Mouse (Mus musculus) hindbrain, embryonic 11.5 days (tissue): ENCODE results near the gene Fzd9. TPM values are rescaled to one million over a fixed set of nuclear protein-coding genes. Genes with fewer than 3 reads are reported as not detected.

Source experiments
- ATAC-seq: fragments of 200-750 bp; cut with Nextera tagmentation; 2 replicates; pipeline ENCODE4 v1.8.0; 2017; ENCODE audit warnings: mild to moderate bottlenecking, moderate TSS enrichment, moderate library complexity; ENCODE audit not compliant: low FRiP score
- DNase-seq: peaks from one replicate; pipeline ENCODE4 v3.0.0-alpha.2; 2015; ENCODE audit warnings: low spot score
- H3K27ac ChIP-seq: fragments of 300-500 bp; sonication (generic); 2 replicates; pipeline ENCODE4 v1.5.1; 2014; ENCODE audit warnings: mild to moderate bottlenecking, low read depth, low read length
- H3K27me3 ChIP-seq: fragments of 300-500 bp; sonication (generic); 2 replicates; pipeline ENCODE4 v1.6.1; 2014; ENCODE audit warnings: mild to moderate bottlenecking, low read length, moderate library complexity, mixed read lengths; ENCODE audit not compliant: control insufficient read depth, insufficient read depth
- H3K36me3 ChIP-seq: fragments of 300-500 bp; sonication (generic); 2 replicates; pipeline ENCODE4 v1.6.1; 2014; ENCODE audit warnings: mild to moderate bottlenecking, low read length, moderate library complexity, mixed read lengths; ENCODE audit not compliant: control insufficient read depth, insufficient read depth
- H3K4me1 ChIP-seq: fragments of 300-500 bp; sonication (generic); replicated peaks from 2 replicates; pipeline ENCODE4 v1.6.1; 2014; ENCODE audit warnings: low read length, mixed read lengths; ENCODE audit not compliant: control insufficient read depth, insufficient read depth
- H3K4me2 ChIP-seq: fragments of 300-500 bp; sonication (generic); replicated peaks from 2 replicates; pipeline ENCODE4 v1.6.1; 2014; ENCODE audit warnings: mild to moderate bottlenecking, low read depth, low read length
- H3K4me3 ChIP-seq: fragments of 300-500 bp; sonication (generic); 2 replicates; pipeline ENCODE4 v1.5.1; 2014; ENCODE audit warnings: low read depth, low read length
- H3K9ac ChIP-seq: fragments of 300-500 bp; sonication (generic); 2 replicates; pipeline ENCODE4 v1.6.1; 2014; ENCODE audit warnings: low read depth, low read length
- H3K9me3 ChIP-seq: fragments of 300-500 bp; sonication (generic); 2 replicates; pipeline ENCODE4 v1.6.1; 2016; ENCODE audit warnings: low read length; ENCODE audit not compliant: control insufficient read depth
- WGBS: fragments of 180-500 bp; shearing (Covaris S2); extraction: QIAGEN DNeasy Blood & Tissue Kit; methylation state at CpG from one replicate; pipeline ENCODE4 v1.1.7; 2014; 5-methylcytosine and 5-hydroxymethylcytosine counted together
- polyA plus RNA-seq: library from polyadenylated mRNA; unstranded; fragments of >200 nt; fragmentation: Nextera tagmentation; extraction: Ambion mirVana; gene quantifications from 2 replicates; pipeline ENCODE4 v1.2.1, GENCODE M21; 2014

Gene Fzd9
- polyA plus RNA-seq, 1 experiment from 2014 or later, result 7.2 TPM

GRCm38 (mm10) chr5:135274663-135275396 lies 23.8 kb upstream of the Fzd9 start:
- peak; percentile 46 for DNase-seq
- 16% methylated on average over 15 of the region's 15 CpGs for WGBS
- Histone ChIP-seq H3K36me3 (no peaks in the 10 kb centered on the region), H3K27ac (peak overlapping the region; percentile 45; the same call in 1 of the 2 replicates), H3K27me3 (no peaks in the 10 kb centered on the region), H3K4me1 (no peaks in the 10 kb centered on the region; the same call in 1 of the 2 replicates), H3K9ac (peak overlapping the region; percentile 11; the same call in 1 of the 2 replicates), H3K9me3 (no peaks in the 10 kb centered on the region), H3K4me3 (no peak overlapping the region), H3K4me2 (peak overlapping the region; percentile 8; the same call in 1 of the 2 replicates)
- no peak for ATAC-seq

DNA sequence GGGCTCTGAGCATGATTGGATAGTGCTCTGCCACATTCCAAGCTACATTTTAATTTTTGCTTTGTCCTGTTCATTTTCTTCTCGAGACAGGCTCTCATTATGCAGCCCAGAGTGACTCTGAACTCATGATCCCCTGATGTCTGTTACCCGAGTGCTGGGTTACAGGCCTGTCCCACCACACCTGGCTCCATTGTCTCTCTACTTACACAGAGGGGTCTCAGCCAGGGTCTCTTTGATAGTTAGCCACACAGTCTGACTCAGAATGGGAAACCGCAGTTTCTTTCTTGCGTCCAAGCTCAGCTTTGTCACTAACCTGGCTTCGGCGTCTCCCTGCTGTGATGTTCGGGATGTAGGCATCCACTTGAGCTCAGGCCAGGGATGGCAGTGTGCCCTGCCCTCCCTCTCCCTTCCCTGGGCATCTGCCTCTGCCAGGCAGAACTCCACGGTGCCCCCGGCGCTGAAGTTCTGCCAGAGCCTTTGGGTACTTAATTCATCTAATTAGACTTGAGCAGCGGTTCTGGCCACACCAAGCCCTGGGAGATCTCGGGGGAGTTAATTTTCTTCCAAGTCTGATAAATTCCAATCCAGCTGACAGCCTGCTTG lies 20.6 kb upstream of the Fzd9 start:
- Histone ChIP-seq H3K36me3 (no peaks in the 10 kb centered on the region), H3K27ac (no peak overlapping the region), H3K4me1 (no peaks in the 10 kb centered on the region; the same call in 1 of the 2 replicates), H3K9ac (no peak overlapping the region), H3K4me3 (no peak overlapping the region), H3K4me2 (no peak overlapping the region), H3K27me3 (no peaks in the 10 kb centered on the region), H3K9me3 (no peaks in the 10 kb centered on the region)
- 67% methylated on average over 12 of the region's 12 CpGs for WGBS
- no peak for ATAC-seq
- no peak for DNase-seq

GRCm38 (mm10) chr5:135270361-135270760 lies 19.3 kb upstream of the Fzd9 start:
- no peaks in the 10 kb centered on the region for H3K36me3 ChIP-seq
- H3K9me3 ChIP-seq, result no peaks in the 10 kb centered on the region
- H3K27ac ChIP-seq, result no peak overlapping the region
- ATAC-seq (no peak), DNase-seq (no peak)
- 86% methylated on average over 4 of the region's 4 CpGs for WGBS
- no peak overlapping the region for H3K4me3 ChIP-seq
- no peaks in the 10 kb centered on the region; the same call in 1 of the 2 replicates for H3K4me1 ChIP-seq
- H3K9ac ChIP-seq, result no peak overlapping the region
- no peaks in the 10 kb centered on the region for H3K27me3 ChIP-seq
- no peak overlapping the region for H3K4me2 ChIP-seq

GRCm38 (mm10) chr5:135269451-135269850 lies 18.4 kb upstream of the Fzd9 start:
- ATAC-seq (no peak), DNase-seq (no peak)
- Histone ChIP-seq H3K4me3 (no peak overlapping the region), H3K9me3 (no peaks in the 10 kb centered on the region), H3K9ac (no peak overlapping the region), H3K36me3 (no peaks in the 10 kb centered on the region), H3K4me1 (no peaks in the 10 kb centered on the region), H3K27me3 (no peaks in the 10 kb centered on the region), H3K27ac (no peak overlapping the region), H3K4me2 (no peak overlapping the region)
- 79% methylated on average over 8 of the region's 8 CpGs for WGBS

GRCm38 (mm10) chr5:135264548-135264947 lies 13.5 kb upstream of the Fzd9 start:
- DNase-seq (peak; percentile 49), ATAC-seq (0 out of 2 replicates have a peak, but pooled peaks have one; percentile 2)
- Histone ChIP-seq H3K4me1 (peaks cover 5% of the 10 kb centered on the region), H3K27me3 (no peaks in the 10 kb centered on the region), H3K4me3 (no peak overlapping the region), H3K9ac (no peak overlapping the region), H3K9me3 (no peaks in the 10 kb centered on the region), H3K27ac (peak overlapping the region; percentile 48; the same call in 1 of the 2 replicates), H3K36me3 (no peaks in the 10 kb centered on the region), H3K4me2 (no peak overlapping the region)
- WGBS, result 41% methylated on average over 9 of the region's 9 CpGs

DNA sequence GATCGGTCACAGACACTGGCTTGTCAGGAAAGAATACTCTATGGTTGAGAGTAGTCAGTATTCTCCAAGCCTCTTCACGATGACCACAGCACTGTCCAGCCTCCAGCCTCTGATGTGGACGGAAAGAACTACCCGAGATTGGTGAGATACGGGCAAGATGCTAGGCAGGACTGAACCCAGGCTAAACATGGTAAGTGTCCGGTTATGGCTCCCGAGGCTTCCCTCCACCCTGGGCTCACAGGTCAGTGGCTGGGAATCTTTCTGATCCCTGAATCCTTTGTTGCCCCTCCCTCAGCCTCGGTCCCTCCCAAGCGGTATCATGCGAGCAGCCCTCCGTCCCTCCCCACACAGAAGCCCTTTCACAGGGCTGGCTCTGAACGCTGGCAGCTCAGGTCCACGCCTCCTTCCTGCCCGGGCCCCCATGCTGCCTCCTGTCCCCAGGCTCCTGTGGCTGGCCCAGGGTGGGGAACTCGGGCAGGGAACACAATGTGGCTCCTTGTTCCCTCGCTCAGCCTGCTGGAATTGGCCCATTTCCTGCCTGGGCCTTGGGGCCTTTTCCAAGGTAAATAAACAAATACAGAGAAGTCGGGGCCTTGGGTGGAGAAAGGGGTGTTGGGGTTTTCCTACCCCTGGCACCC lies 13.0 kb upstream of the Fzd9 start:
- H3K27ac ChIP-seq, result peak overlapping the region; percentile 48; the same call in 1 of the 2 replicates

GRCm38 (mm10) chr5:135258280-135259150 lies 7.5 kb upstream of the Fzd9 start:
- Histone ChIP-seq H3K27me3 (no peaks in the 10 kb centered on the region), H3K9me3 (0 out of 2 replicates have a peak, but pooled peaks cover 2% of the 10 kb centered on the region), H3K4me1 (peaks cover 12% of the 10 kb centered on the region), H3K4me3 (no peak overlapping the region), H3K9ac (peak overlapping the region; percentile 64), H3K27ac (peak overlapping the region; percentile 76), H3K4me2 (peak overlapping the region; percentile 28), H3K36me3 (no peaks in the 10 kb centered on the region)
- DNase-seq (peak; percentile 51), ATAC-seq (no peak)
- WGBS, result 25% methylated on average over 26 of the region's 30 CpGs

More for the DNA sequence above, 13.0 kb upstream of the Fzd9 start:
- Histone ChIP-seq H3K9me3 (no peaks in the 10 kb centered on the region), H3K4me3 (no peak overlapping the region), H3K27me3 (no peaks in the 10 kb centered on the region), H3K4me1 (peaks cover 5% of the 10 kb centered on the region), H3K36me3 (no peaks in the 10 kb centered on the region), H3K9ac (peak overlapping the region; percentile 16; the same call in 1 of the 2 replicates), H3K4me2 (no peak overlapping the region; the same call in 1 of the 2 replicates)
- ATAC-seq (peak; percentile 33; the same call in 1 of the 2 replicates), DNase-seq (peak; percentile 45)
- WGBS, result 20% methylated on average over 17 of the region's 17 CpGs

DNA sequence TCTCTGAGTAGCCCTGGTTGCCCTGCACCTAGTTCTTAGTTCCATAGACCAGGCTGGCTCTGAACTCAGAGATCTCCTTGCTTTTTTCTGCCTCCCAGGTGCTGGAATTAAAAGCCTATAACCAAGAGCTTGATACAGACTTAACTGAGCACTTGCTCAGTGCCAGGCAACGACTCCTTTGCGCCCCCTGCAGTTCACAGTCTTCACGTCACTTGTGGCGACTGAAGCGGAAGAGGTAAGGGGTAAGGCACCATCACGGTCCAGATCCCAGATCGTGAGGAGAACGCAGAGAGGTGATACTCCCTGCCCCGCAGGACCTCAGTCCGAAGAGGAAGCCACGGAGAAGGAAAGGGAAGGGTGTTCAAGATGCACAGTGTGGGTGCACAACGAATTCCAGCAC lies 6.5 kb upstream of the Fzd9 start:
- DNase-seq (no peak), ATAC-seq (no peak)
- Histone ChIP-seq H3K4me2 (no peak overlapping the region), H3K27me3 (no peaks in the 10 kb centered on the region), H3K4me1 (peaks cover 13% of the 10 kb centered on the region), H3K4me3 (no peak overlapping the region), H3K27ac (no peak overlapping the region), H3K9me3 (0 out of 2 replicates have a peak, but pooled peaks cover 2% of the 10 kb centered on the region), H3K9ac (no peak overlapping the region), H3K36me3 (no peaks in the 10 kb centered on the region)
- 82% methylated on average over 12 of the region's 12 CpGs for WGBS
